Mouse (Mus musculus): ENCODE data around the gene Prkcd. TPM values are rescaled to one million over a fixed set of nuclear protein-coding genes. Genes with fewer than 3 reads are reported as not detected.

Prkcd gene
- total RNA-seq, 1 experiment from 2014 or later: 210 TPM

DNA sequence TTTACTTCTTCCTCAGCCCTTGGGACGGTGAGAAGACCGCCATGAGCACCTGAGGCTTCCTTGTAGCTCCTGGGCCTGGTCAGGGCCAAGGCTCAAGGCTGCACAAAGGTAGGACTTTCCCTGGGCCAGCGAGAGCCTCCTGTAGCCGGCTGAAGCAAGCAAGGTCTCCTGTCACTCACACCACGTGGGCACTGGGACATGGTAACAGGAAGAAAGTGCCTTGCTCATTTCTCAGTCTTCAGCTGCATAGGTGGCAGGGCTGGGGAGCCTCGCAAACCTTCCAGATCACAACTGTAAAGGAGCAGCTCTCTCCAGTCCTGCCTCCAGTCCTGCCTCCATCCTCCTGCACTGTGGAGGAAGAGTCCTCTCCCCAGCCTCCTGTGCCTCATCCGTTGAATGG is 50.2 kb downstream of the Prkcd start:
- no peak for DNase-seq

DNA sequence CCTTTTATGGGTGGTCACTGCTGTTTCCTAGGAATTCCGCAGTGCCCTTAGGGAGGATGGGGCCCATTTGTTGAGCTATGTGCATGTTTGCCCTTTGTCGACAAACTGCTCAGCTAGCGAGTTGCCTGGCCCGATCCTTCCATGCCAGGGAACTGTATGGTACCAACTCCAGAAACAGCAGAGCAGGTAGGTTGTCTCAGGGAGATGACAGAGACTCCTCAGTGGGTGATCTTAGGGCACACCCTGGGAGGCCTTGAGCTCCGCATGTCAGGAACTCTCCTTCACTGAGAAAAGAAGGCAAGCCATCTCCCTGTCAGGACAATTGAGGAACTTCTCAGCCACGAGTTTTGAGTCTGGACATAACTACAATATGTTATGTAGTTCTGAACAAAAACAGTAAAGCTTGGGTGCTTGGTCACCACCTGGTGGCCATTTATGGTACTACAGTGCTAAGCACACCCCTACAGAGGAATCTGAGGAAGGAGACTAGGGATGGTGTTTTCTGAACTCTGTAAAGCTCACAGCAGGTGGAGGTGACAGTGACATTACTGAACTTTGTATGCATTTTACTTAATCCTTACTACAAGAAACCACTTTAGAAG is 51.9 kb downstream of the Prkcd start:
- DNase-seq: peak; percentile 73

DNA sequence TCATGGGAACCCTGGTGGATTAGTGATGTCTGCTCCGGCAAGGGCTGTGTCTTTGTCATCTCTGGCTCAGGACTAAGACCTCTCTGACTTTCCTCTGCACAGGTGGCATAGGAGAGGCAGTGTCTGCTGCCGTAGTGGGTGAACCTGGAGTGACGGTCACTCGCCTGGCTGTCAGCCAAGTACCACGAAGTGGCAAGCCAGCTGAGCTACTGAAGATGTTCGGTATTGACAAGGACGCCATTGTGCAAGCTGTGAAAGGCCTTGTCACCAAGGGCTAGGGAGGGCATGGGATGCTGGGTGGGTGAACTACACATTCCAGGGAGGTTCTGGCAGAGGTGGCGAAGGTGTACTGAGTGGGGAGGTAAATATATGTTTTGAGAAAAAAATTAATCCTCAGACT is 52.8 kb downstream of the Prkcd start:
- peak; percentile 62 for DNase-seq

DNA sequence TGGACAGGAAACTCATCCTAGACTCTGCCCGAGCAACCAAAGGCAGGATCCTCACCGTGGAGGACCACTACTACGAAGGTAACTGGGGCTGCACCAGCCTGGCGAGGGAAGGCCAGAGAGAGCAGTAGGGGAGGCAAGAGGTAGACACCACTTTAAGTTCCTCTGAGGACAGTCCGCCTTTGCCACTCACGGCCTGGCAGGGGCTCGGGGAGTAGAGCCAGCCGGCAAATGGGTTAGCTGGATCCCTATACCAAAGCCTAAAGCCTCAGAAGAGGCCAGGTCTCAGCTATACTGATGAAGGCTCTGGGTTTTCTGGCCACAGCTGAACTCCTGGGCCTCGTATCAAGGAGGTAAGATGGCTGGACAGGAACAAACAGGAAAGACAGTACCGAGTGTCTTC is 53.8 kb downstream of the Prkcd start:
- no peak for DNase-seq

DNA sequence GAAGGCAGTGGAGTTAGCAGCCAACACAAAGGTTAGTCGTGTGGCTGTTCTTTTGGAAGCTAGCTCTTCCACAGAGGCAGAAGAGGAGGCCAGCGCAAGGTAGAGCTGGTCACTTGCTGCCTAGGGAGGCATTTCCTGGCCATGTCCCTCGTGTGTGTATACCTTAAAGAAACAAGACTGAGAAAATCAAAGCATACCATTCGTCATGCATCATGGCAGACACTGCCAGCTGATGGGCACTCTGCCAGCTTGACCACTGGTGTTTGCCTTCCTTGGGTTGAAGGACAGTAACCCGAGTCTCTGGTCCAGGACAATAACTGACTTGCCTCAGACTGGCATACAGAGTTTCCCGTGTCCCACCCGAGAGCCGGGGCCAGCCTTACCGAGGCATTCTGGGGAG is 55.7 kb downstream of the Prkcd start:
- DNase-seq: peak; percentile 80

DNA sequence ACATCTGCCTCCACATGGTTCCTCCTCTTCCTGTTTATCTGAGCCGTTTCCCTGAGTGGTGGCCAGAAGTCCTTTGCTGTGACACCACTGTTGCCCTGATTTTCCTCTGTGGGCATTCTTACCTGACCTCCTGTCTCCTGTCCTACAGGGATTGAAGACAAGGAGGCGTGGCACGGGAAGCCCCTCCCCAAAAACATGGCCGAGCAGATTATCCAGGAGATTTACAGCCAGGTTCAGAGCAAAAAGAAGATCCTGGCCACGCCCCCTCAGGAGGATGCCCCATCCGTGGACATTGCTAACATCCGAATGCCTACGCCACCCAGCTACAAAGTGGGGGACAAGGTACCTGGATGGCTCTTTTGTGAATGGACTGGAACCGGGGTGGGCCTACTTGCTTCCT is 58.0 kb downstream of the Prkcd start:
- no peak for DNase-seq

DNA sequence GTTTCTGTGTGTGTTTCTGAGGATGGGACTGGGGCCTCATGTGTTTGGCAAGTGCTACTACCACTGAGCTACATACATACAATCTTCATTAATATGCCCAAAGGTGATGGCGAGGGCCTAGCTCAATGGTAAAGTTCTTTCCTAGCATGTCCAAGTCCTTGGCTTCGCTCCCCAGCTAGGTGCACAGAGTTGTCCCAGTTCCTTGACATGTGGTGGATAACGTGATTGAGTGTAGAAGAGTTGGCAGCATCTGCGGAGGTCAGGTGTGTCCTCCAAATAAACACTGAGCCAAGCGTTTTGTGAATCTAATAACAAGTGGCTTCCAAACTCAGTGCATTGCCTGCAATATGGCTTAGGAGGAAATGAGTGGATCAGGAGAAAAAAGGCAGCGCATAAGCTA is 59.7 kb downstream of the Prkcd start:
- DNase-seq: no peak

DNA sequence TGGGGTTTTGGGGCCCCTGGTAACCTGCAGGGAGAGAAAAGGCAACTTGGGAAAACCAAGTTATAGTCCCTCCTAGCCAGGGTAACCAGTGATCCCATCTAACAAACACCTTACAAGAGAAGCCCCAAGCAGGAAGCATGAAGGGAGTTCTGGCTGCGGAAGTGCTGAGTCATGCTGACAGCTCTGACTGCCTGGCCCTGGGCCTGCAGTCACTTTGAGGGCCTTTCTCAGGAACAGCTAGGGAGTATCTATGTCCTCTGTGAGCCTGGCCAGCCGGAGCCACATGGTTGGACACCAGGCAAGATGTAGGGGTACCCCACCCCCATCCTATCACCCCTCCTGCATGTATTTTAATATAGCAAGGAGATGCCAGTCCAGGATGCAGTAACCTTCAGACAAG is 61.6 kb downstream of the Prkcd start:
- peak; percentile 67 for DNase-seq

DNA sequence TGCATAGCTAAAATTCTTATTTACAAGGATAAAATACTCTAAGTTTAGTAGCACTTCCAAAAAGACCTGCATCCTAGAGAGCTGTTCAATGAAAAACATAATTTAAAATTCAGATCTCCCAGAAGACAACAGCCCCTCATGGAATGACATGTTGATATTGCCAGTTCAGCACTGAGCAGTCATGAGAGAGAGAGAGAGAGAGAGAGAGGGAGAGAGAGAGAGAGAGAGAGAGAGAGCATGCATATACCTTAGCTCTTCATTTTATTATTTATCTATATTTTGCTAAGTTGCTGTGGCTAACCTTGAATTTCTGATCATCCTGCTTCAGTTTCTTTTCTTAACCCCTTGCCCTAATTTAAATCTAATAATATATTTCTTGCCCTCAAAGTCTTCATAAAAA is 63.7 kb downstream of the Prkcd start:
- DNase-seq: no peak

DNA sequence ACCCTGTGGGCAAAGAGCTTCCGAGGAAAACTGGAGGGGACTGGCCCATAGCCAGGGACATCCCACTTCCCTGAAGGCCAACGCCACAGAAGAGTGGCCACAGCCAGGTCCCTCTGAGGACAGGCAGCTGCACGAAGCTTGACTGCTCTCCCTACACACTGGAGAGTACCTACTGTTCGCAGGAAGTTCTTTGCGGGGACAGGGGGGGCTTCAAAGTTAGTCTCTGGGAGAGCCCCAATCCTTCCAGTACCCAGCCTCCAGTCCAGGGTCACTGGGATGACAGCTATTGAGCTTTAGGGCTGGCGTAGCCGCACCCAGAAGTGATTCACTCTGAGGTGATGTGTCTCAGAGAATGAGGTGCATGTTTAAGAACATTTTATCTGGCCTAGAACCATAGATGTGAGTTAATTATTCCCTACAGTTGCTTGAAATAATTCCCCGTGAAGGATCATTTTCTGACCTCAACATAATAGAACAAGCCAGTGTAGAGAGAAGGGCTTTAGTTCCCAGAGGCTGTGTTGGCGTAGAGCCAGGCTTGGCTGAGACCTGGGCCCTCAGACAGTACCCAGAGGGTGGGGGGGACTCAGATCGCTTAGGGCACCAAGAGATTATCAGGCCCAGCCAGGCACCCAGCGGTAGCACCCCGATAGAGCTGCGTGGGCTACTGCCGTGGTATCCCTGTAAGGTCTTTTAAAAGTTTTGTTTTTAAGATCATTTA is 64.4 kb downstream of the Prkcd start:
- DNase-seq: peak; percentile 59

DNA sequence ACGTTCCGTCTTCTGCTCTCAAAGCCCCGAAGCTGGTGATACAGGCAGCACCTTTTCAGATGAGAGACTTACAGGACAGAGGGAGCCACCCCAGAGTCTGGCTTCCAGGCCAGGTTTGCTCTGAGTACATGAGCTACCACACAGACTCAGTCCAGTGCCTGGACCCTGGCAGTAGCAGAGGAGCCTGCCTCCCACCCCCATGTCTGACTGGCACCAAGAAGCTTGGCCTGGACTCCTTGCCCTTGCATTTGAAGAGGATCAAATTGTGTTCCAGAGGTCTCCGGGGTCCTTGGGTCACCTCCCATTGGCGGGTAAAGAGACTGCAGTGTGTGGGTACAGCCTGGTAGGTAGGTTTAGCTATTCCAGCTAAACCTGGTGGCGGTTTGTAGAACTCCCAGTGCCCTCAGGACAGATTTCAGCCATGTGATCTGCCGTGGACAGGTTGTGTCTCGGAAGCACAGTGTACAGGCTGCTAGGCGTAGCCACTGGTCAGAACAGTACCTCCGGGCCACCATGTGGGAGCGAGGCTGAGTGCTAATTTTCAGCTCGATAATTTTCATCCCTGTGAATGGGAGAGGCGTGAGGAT is 65.1 kb downstream of the Prkcd start:
- no peak for DNase-seq

DNA sequence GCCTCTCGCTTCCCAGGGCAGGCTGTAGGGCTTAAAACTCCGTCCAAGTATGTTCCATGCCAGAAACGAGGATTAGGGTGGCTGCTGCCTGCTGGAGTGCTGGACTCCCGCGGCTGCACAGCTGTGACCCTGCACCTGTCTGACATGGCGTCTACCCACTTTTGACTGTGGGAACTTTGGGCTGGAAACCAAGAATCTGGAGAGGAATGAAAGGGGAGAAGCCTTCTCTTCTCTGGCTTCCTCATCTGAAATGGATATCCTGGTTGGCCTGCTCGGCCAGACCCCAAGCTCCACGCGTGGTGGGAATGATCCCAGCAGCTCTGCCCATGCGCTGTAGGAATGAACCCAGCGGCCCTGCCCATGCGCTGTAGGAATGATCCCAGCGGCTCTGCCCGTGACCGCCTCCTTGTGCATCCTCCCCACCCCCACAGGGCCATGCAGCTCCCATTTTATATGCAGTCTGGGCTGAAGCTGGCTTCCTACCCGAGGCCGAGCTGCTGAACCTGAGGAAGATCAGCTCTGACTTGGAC is 66.6 kb downstream of the Prkcd start:
- no peak for DNase-seq

DNA sequence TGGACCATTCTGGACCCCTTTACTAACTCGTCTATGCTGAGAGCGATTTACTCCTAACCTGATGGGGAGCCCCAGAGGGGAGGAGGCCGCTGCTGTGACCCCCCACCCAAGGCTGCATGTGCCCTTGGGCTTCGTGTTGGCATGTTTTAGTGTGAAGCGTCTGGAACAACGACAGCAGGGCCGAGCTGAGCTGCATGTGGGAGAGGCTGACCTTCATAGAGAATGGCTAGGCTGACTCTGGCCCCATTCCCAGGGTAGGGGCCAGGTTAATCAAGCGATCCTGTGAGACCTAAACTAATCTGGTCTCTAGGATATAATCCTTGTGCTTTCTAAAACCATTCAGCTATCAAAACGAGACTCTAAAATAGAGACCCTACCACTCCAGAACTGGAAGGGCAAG is 68.3 kb downstream of the Prkcd start:
- DNase-seq: no peak

DNA sequence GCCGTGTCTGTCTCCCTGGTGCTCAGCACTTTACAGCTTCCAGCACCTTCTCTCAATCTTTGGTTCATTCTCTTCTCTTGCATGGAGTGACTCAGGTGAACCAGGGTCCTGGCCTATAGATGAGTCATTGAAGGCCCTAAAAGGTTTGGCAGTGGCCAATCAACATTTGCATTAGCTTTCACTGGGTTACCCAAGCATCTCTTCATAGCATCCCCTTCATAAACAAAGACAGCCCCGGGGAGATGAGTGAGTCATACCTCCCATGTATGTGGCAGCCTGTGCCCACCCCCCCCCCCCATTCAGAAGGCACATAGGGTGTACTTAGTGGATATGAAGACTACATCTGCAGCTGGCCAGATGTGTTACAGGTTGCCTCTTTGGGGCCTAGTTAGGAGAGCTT is 69.4 kb downstream of the Prkcd start:
- DNase-seq: no peak

DNA sequence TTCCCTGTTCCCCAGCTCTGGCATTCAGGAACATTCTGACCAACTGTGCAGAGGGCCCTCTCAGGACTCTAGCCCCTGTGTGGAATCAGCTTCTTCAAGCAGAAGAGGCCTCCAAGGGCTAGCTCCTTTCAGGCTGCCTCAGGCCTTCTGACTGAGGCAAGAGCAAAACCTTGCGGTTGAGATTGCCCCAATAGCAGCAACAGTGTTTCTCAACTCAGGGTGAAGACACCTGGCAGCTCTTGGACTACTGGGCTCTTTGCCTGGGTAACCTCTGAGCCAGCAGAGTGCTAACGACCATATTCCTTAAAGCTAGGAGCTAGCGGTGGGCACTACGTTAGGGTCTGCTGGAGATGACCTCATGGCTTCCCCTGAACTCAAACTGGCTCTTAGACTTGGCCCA is 72.8 kb downstream of the Prkcd start:
- no peak for DNase-seq

DNA sequence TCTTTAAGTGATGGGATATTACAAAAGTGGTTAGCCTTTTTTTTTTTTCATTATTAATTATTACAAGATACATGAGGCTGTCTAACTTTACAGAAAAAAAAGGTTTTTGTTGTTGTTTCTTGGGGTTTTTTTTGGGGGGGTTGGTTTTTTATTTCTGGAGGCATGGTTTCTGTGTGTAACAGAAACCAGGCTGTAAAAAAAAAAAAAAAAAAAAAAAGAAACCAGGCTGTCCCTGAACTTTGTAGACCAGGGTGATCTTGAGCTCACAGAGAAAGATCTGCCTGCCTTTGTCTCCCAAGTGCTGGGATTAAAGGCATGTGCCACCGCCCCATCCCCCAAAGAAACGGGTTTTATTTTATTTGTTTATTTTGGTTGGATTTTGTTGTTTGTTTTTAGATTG is 74.0 kb downstream of the Prkcd start:
- DNase-seq: no peak

DNA sequence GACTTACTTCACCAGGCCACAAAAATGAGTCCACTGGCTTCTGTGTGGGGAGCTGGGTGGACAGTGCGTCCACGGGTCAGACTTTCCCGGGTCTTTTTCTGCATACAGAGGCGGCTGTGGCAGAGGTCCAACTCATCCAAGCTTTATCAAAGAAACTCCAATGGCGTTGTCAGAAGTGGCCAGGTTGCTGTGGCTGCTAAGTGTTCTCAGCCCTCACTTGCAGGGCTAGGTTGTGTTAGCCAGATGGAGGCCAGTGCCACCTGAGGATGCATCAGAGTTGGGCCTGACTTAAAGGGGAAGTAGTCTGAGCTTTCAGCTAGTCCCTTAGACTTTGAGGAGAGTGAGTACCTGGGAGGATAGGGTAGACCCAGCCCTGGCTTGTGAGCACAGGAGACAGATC is 74.5 kb downstream of the Prkcd start:
- peak; percentile 42 for DNase-seq

DNA sequence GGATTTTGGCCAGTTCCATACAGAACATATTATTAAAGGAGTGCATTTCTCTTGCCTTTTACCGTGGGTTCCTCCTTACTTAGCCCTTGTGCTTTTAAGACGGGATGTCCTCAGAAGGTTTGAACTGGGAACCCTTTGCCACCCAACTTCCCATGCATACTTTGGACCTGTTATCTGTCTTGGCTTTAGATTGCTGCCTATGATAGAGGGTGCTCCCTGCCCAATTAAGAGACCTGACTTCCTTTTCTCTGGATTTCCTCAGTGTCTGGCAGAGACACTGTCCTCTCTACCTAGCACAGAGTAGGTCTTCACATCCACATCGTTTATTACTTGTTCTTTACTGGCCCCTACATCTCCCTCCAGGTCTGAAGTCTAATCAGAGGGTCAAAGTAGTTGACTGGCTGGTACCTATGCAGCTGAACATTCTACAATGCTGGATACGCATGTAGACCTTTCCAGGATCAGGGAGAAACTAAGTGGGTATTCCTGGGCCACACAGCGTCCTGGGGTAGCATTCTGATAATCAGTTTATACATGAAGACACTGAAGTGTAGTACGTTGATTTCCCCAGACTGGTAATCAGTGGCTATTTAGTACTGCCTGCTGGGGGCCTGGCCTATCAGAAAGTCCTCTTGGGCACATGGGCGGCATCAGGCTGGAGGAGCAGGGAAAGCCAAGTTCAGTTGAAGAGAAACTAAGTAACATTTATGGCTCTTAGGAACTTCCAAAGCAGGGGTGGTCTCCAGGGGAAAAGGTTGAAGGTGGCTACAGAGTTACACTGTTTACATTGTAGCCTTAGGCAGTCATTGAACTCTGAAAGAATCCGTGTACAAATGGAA is 75.6 kb downstream of the Prkcd start:
- no peak for DNase-seq

DNA sequence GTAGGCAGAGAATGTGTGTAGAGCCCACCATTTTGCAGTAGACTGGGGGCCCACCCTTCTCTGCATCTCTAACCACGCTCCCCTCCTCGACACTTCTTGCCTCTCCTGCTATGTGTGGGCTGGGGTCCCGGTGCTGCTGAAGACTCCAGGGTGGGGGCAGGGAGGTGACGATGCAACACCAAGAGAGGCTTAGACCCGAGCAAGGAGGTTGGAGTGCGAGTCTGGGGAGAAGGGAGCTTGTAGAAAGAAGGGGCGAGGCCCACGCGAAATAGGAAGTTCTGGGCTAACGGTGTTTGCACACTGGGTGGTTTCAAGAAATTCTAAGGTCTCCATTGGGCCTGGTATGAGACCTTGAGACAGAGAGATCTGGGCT is 76.2 kb downstream of the Prkcd start:
- no peak for DNase-seq

DNA sequence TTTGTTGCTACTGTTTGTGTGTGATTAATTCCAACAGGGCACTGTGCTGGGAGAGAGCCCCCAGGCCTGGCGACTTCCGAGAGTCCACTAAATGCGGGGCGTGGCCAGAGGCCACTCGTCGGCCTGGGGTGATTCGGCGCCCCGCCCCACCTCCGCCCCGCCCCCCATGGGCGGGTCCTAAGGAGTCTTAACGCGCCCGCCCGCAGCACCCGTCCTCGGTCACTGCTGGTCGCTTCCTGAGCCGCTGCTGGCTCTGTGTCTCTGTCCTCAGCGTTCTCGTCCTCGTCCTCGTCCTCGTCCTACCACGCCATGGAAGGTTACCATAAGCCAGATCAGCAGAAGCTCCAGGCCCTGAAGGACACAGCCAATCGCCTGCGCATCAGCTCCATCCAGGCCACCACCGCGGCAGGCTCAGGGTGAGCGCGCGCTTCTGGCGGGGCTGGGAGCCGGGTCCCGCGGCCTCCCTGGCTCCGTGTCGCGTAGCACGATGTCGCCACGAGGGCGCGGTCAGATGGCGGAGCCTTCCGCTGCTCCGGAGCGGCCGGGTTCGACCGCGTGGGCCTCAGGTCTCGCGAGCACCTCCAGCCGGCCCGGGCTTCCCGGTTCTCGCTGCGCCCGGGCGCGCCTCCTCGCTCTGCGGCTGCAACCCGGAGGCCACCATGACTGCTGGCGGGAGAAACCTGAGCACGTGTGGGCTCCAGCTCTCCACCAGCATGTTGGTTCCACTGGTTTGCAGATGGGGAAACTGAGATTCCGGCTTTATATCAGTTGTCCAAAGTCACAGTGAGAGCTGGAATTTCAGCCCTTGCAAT is 76.8 kb downstream of the Prkcd start:
- DNase-seq: peak; percentile 98

DNA sequence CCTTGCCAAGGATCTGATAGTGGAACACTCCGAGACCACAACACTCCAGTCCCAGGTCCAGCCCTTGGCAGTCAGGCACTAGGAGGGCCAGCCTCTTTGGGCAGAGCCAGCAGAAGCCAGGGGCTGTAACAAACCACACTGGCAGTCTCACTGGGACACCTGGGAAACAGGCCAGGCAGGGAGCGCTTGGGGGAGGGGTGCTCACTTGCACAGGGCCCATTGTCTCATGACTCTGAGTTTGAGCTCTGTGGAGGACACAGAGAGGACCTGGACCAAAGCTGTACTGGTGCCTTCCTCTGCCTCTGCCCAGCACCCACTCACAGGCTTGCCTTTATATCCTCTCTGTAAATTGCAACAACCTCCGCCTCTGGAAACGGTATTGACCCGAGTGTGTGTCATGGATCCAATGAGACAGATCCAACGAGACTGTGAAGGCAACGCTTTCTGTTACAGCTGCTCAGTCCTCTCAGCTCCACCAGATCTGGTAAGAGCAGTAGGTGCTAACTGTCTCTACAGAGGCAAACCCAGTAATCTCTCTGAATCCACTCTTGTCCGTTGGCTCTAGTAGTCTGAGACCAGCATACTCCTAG is 77.8 kb downstream of the Prkcd start, which contains the start of gene Tkt:
Gene Tkt, plus strand, starts transcription at position 229 of the 590 bp plus-strand sequence.
- peak; percentile 75 for DNase-seq

All from adrenal gland, postnatal 25 days (tissue).